Mouse (Mus musculus): ENCODE measurements around the gene Col28a1. TPM values are rescaled to one million over a fixed set of nuclear protein-coding genes. Genes with fewer than 3 reads are reported as not detected.

The Col28a1 gene
- polyA plus RNA-seq, 1 experiment from 2014 or later: not detected

Other genes with a start within 250 kb of the Col28a1 start
- 26.9 and 28.5 TPM in 2 replicates for gene Mios, start 16.6 kb upstream of the Col28a1 start, polyA plus RNA-seq (2014; fragmentation: Nextera tagmentation; extraction: Ambion mirVana)
- 187 and 196 TPM in 2 replicates for gene Rpa3, start 66.6 kb upstream of the Col28a1 start, polyA plus RNA-seq (2014; fragmentation: Nextera tagmentation; extraction: Ambion mirVana)
- 28.5 and 30.2 TPM in 2 replicates for gene Umad1, start 66.7 kb upstream of the Col28a1 start, polyA plus RNA-seq (2014; fragmentation: Nextera tagmentation; extraction: Ambion mirVana)
- gene Gm45062, start 66.8 kb upstream of the Col28a1 start, polyA plus RNA-seq (2014; fragmentation: Nextera tagmentation; extraction: Ambion mirVana): 15.6 and 19.9 TPM in 2 replicates